22 mouse cellular contexts compared by ENCODE assay signal in the genomic region with DNA sequence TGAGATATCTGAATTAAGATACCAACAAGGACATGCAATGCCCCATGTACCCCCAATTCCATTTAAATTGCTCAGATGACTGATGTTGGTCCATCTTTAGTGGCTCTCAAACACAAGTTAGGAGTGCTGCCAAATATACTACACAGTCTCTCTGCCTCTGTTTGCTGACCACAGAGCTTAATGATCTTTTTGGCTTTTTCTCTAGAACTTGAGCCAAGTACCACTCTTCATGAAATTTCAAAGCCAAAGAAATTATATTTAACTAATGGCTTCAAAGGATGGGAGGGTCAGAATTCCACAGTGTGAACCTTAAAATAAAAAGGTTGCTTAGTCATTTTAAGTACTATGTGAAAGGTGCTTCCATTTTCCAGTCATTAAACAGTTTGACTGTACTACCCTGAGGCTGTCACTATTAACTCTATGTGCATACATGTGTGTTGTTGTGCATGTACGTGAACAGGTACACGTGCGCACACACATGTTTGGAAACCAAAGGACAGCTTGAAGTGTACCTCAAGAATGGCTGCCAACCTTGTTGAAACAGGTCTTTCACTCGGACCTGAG.
"Had no signal": no experiment of that assay in that cellular context is flagged by ENCODE, and none has a peak within 500 bp of the region (broad histone marks: within the 10 kb centered on the region; RNA-seq: fewer than 3 reads in every experiment).

No protein-coding gene starts in this region.

- H3K4me2 ChIP-seq: limb, embryonic 13.5 days; liver, embryonic 15.5 days; midbrain, embryonic 12.5 days; midbrain, embryonic 15.5 days; neural tube, embryonic 12.5 days; neural tube, embryonic 15.5 days had no signal

- H3K27me3 ChIP-seq: limb, embryonic 13.5 days; liver, embryonic 15.5 days; midbrain, embryonic 12.5 days; midbrain, embryonic 15.5 days; neural tube, embryonic 12.5 days; neural tube, embryonic 15.5 days had no signal

- H3K4me3 ChIP-seq: limb, embryonic 13.5 days; liver, embryonic 15.5 days; midbrain, embryonic 12.5 days; midbrain, embryonic 15.5 days; neural tube, embryonic 12.5 days; neural tube, embryonic 15.5 days had no signal

- H3K9me3 ChIP-seq: limb, embryonic 13.5 days; liver, embryonic 15.5 days; midbrain, embryonic 12.5 days; midbrain, embryonic 15.5 days; neural tube, embryonic 12.5 days; neural tube, embryonic 15.5 days had no signal

- ATAC-seq: inflammation-experienced regulatory T-cells, adult 6 months; intestine, embryonic 16.5 days; midbrain, embryonic 15.5 days had no signal

- DNase-seq: kidney, adult 18-20 months; kidney, adult 9 months; kidney, postnatal 14 days; kidney, postnatal 4 days; left cerebral cortex, postnatal 4 days; liver; right cerebral cortex, adult 18-20 months; right cerebral cortex, postnatal 14 days; right cerebral cortex, postnatal 4 days; thymus, adult 2 months; thymus, postnatal 14 days; thymus, postnatal 4 days had no signal

- H3K4me1 ChIP-seq: limb, embryonic 13.5 days; liver, embryonic 15.5 days; midbrain, embryonic 12.5 days; midbrain, embryonic 15.5 days; neural tube, embryonic 12.5 days; neural tube, embryonic 15.5 days had no signal

- H3K9ac ChIP-seq: limb, embryonic 13.5 days; liver, embryonic 15.5 days; midbrain, embryonic 12.5 days; midbrain, embryonic 15.5 days; neural tube, embryonic 12.5 days; neural tube, embryonic 15.5 days had no signal

- H3K36me3 ChIP-seq: limb, embryonic 13.5 days; liver, embryonic 15.5 days; midbrain, embryonic 12.5 days; midbrain, embryonic 15.5 days; neural tube, embryonic 12.5 days; neural tube, embryonic 15.5 days had no signal

- H3K27ac ChIP-seq: limb, embryonic 13.5 days; liver, embryonic 15.5 days; macrophage; midbrain, embryonic 12.5 days; midbrain, embryonic 15.5 days; neural tube, embryonic 12.5 days; neural tube, embryonic 15.5 days; stomach, postnatal 0 days had no signal
